Mouse (Mus musculus): Measurements from ENCODE around the gene Hist1h2ab.
"Not testable (repeated sequence)": the region's sequence is repeated elsewhere in the genome, so short reads cannot be mapped to it uniquely, and the experiment has no call there.

Hist1h2ab gene

GRCm38 (mm10) chr13:23750839-23751477 is at the start of gene Hist1h2ab:
Hist1h2ab (plus strand) TSS chr13:23751126.
- DNase-seq (ENCODE audit: low spot score) = not testable (repeated sequence)

- no peak for DNase-seq (ENCODE audit: low spot score)
These were observed 48.7 kb upstream of the Hist1h2ab start for GRCm38 (mm10) chr13:23702220-23702619.

- not testable (repeated sequence) for DNase-seq (ENCODE audit: low spot score)
These were observed 48.1 kb upstream of the Hist1h2ab start for GRCm38 (mm10) chr13:23702801-23703200.

- DNase-seq (ENCODE audit: low spot score) = no peak
These were observed 45.1 kb upstream of the Hist1h2ab start for GRCm38 (mm10) chr13:23705751-23706356.

GRCm38 (mm10) chr13:23706771-23707170 is 44.2 kb upstream of the Hist1h2ab start:
- DNase-seq (ENCODE audit: low spot score) = no peak

GRCm38 (mm10) chr13:23708041-23708440 is 42.9 kb upstream of the Hist1h2ab start:
- no peak for DNase-seq (ENCODE audit: low spot score)

GRCm38 (mm10) chr13:23708654-23709053 is 42.3 kb upstream of the Hist1h2ab start:
- DNase-seq (ENCODE audit: low spot score) = no peak

GRCm38 (mm10) chr13:23709714-23710373 is 41.1 kb upstream of the Hist1h2ab start:
- DNase-seq (ENCODE audit: low spot score) = no peak

- DNase-seq (ENCODE audit: low spot score) = peak; percentile 24
These were observed 40.4 kb upstream of the Hist1h2ab start, which contains the start of gene Hfe for GRCm38 (mm10) chr13:23710374-23711089. Hfe (minus strand) TSS chr13:23710854.

GRCm38 (mm10) chr13:23716261-23717042 is 34.5 kb upstream of the Hist1h2ab start:
- DNase-seq (ENCODE audit: low spot score) = no peak

GRCm38 (mm10) chr13:23717176-23717575 is 33.8 kb upstream of the Hist1h2ab start:
- no peak for DNase-seq (ENCODE audit: low spot score)

GRCm38 (mm10) chr13:23717593-23718245 is 33.2 kb upstream of the Hist1h2ab start:
- DNase-seq (ENCODE audit: low spot score) = not testable (repeated sequence)

- DNase-seq (ENCODE audit: low spot score) = no peak
These were observed 26.7 kb upstream of the Hist1h2ab start for GRCm38 (mm10) chr13:23724239-23724638.

GRCm38 (mm10) chr13:23725213-23725612 is 25.7 kb upstream of the Hist1h2ab start:
- no peak for DNase-seq (ENCODE audit: low spot score)

- DNase-seq (ENCODE audit: low spot score) = no peak
These were observed 22.3 kb upstream of the Hist1h2ab start for GRCm38 (mm10) chr13:23728472-23729191.

GRCm38 (mm10) chr13:23729192-23729525 is 21.8 kb upstream of the Hist1h2ab start:
- no peak for DNase-seq (ENCODE audit: low spot score)

- DNase-seq (ENCODE audit: low spot score) = no peak
These were observed 21.2 kb upstream of the Hist1h2ab start for GRCm38 (mm10) chr13:23729706-23730105.

- DNase-seq (ENCODE audit: low spot score) = no peak
These were observed 20.4 kb upstream of the Hist1h2ab start for GRCm38 (mm10) chr13:23730479-23730878.

GRCm38 (mm10) chr13:23732156-23732804 is 18.6 kb upstream of the Hist1h2ab start:
- no peak for DNase-seq (ENCODE audit: low spot score)

GRCm38 (mm10) chr13:23737091-23737490 is 13.8 kb upstream of the Hist1h2ab start:
- no peak for DNase-seq (ENCODE audit: low spot score)
